Mouse (Mus musculus): ENCODE measurements around the gene Pnmt. TPM values are rescaled to one million over a fixed set of nuclear protein-coding genes. Genes with fewer than 3 reads are reported as not detected.

The Pnmt gene
- total RNA-seq (2021) = 100 to 1,000 TPM; 314 to 601 TPM
- 379 and 598 TPM in 2 replicates for polyA plus RNA-seq (2012; rRNA removed)
- long read RNA-seq, transcript Pnmt-201 (3 exons, 1,154 nt) = major isoform, 304 of 331 reads
- long read RNA-seq, partial matches to known transcripts = 5 of 331 reads
- long read RNA-seq, other reads (novel, unspliced or antisense) = 22 of 331 reads

- DNase-seq = no peak
Observed at GRCm38 (mm10) chr11:98385638-98386585, at the start of gene Pnmt. Gene Pnmt, plus strand, starts transcription at chr11:98386450.

GRCm38 (mm10) chr11:98338507-98338961 lies 47.7 kb upstream of the Pnmt start:
- peak; percentile 69 for DNase-seq

- peak; percentile 36 for DNase-seq
Observed at GRCm38 (mm10) chr11:98339071-98339501, 47.2 kb upstream of the Pnmt start.

GRCm38 (mm10) chr11:98339679-98340287 lies 46.5 kb upstream of the Pnmt start:
- no peak for DNase-seq

GRCm38 (mm10) chr11:98340597-98340996 lies 45.7 kb upstream of the Pnmt start:
- no peak for DNase-seq

GRCm38 (mm10) chr11:98341174-98341573 lies 45.1 kb upstream of the Pnmt start:
- no peak for DNase-seq

GRCm38 (mm10) chr11:98342000-98342945 lies 44.0 kb upstream of the Pnmt start:
- DNase-seq = peak; percentile 91

GRCm38 (mm10) chr11:98345253-98345652 lies 41.0 kb upstream of the Pnmt start:
- peak; percentile 87 for DNase-seq

GRCm38 (mm10) chr11:98346168-98346567 lies 40.1 kb upstream of the Pnmt start:
- no peak for DNase-seq

- no peak for DNase-seq
Observed at GRCm38 (mm10) chr11:98347385-98348082, 38.7 kb upstream of the Pnmt start.

GRCm38 (mm10) chr11:98348083-98348961 lies 37.9 kb upstream of the Pnmt start, which contains the start of gene Ppp1r1b:
Gene Ppp1r1b, plus strand, starts transcription at chr11:98348404.
- DNase-seq = peak; percentile 63

GRCm38 (mm10) chr11:98349308-98349707 lies 36.9 kb upstream of the Pnmt start:
- DNase-seq = no peak

GRCm38 (mm10) chr11:98352272-98352990 lies 33.8 kb upstream of the Pnmt start:
- no peak for DNase-seq

GRCm38 (mm10) chr11:98353651-98354211 lies 32.5 kb upstream of the Pnmt start:
- DNase-seq = no peak

- DNase-seq = no peak
Observed at GRCm38 (mm10) chr11:98354445-98354844, 31.8 kb upstream of the Pnmt start.

- DNase-seq = no peak
Observed at GRCm38 (mm10) chr11:98355732-98356299, 30.4 kb upstream of the Pnmt start.

- DNase-seq = no peak
Observed at GRCm38 (mm10) chr11:98356625-98357394, 29.4 kb upstream of the Pnmt start.
